In genomic region chr12:85295506-85295905, GRCm38 (mm10) we compare ENCODE assay signal across 32 mouse cellular contexts. TPM values are rescaled to one million over a fixed set of nuclear protein-coding genes. Genes with fewer than 3 reads are reported as not detected.
"Had no signal": no experiment of that assay in that cellular context is flagged by ENCODE, and none has a peak within 500 bp of the region (broad histone marks: within the 10 kb centered on the region; RNA-seq: fewer than 3 reads in every experiment).

No protein-coding gene starts in this region.

- H3K9me3 ChIP-seq: limb, embryonic 10.5 days; limb, embryonic 15.5 days; liver, embryonic 15.5 days; megakaryocyte, embryonic 14.5 days; midbrain, embryonic 13.5 days; midbrain, embryonic 15.5 days had no signal

- ATAC-seq: liver, embryonic 12.5 days; liver, postnatal 0 days; lung, postnatal 0 days; midbrain, embryonic 13.5 days; midbrain, embryonic 15.5 days; midbrain, embryonic 16.5 days had no signal

- H3K4me3 ChIP-seq: limb, embryonic 10.5 days; limb, embryonic 12.5 days; limb, embryonic 13.5 days; limb, embryonic 15.5 days; liver, embryonic 12.5 days; liver, embryonic 13.5 days; liver, embryonic 15.5 days; lung, embryonic 15.5 days; megakaryocyte, embryonic 14.5 days; midbrain, embryonic 10.5 days; midbrain, embryonic 12.5 days; midbrain, embryonic 13.5 days; midbrain, embryonic 15.5 days; myocyte; neural tube, embryonic 12.5 days had no signal

- H3K9ac ChIP-seq: limb, embryonic 12.5 days; limb, embryonic 13.5 days; limb, embryonic 15.5 days; liver, embryonic 12.5 days; liver, embryonic 13.5 days; liver, embryonic 14.5 days; liver, embryonic 15.5 days; liver, postnatal 0 days; lung, embryonic 14.5 days; lung, embryonic 15.5 days; midbrain, embryonic 12.5 days; midbrain, embryonic 13.5 days; midbrain, embryonic 15.5 days; neural tube, embryonic 12.5 days had no signal

- DNase-seq: left cerebral cortex, postnatal 4 days; liver; liver, embryonic 13.5 days; liver, postnatal 0 days; lung, adult 18-20 months; lung, adult 2 months; lung, embryonic 14.5 days; lung, postnatal 10 days; lung, postnatal 14 days; lung, postnatal 36 days; lung, postnatal 4 days; midbrain, embryonic 14.5 days had no signal

- H3K27ac ChIP-seq: limb, embryonic 10.5 days; limb, embryonic 12.5 days; limb, embryonic 13.5 days; limb, embryonic 15.5 days; liver, embryonic 12.5 days; liver, embryonic 13.5 days; liver, embryonic 14.5 days; liver, embryonic 15.5 days; lung, embryonic 15.5 days; macrophage; midbrain, embryonic 10.5 days; midbrain, embryonic 12.5 days; midbrain, embryonic 13.5 days; midbrain, embryonic 15.5 days; neural tube, embryonic 12.5 days had no signal

- H3K27me3 ChIP-seq: limb, embryonic 12.5 days; limb, embryonic 15.5 days; lung, embryonic 15.5 days; midbrain, embryonic 12.5 days; midbrain, embryonic 13.5 days; midbrain, embryonic 15.5 days; neural tube, embryonic 12.5 days had no signal

- H3K4me1 ChIP-seq: liver, embryonic 12.5 days; liver, embryonic 13.5 days; liver, embryonic 15.5 days; midbrain, embryonic 12.5 days; midbrain, embryonic 13.5 days; midbrain, embryonic 15.5 days had no signal

- H3K4me2 ChIP-seq: limb, embryonic 12.5 days; limb, embryonic 13.5 days; limb, embryonic 15.5 days; liver, embryonic 11.5 days; liver, embryonic 12.5 days; liver, embryonic 13.5 days; liver, embryonic 15.5 days; lung, embryonic 14.5 days; lung, embryonic 15.5 days; midbrain, embryonic 11.5 days; midbrain, embryonic 12.5 days; midbrain, embryonic 13.5 days; midbrain, embryonic 15.5 days; neural tube, embryonic 12.5 days had no signal

RNA-seq across cellular contexts. Expression of gene Zc2hc1c, which starts 7.1 kb away (rescaled TPM):
- polyA plus RNA-seq: macrophage had no signal
